Comparison of ENCODE assay signal across 8 mouse cellular contexts in genomic region chr5:24343977-24344436, GRCm38 (mm10). TPM values are rescaled to one million over a fixed set of nuclear protein-coding genes. Genes with fewer than 3 reads are reported as not detected.
DNase-seq lines count a peak whose midpoint lies in the region; ATAC-seq and TF ChIP-seq lines count a peak whose summit lies in the region.

No protein-coding gene starts in this region.

- H3K27me3 ChIP-seq in E14TG2a.4 (ENCODE audit: insufficient read depth, low read length), result peaks cover 5% of the 10 kb centered on the region
- H3K27me3 ChIP-seq in hindbrain, embryonic 14.5 days (ENCODE audit: control insufficient read depth, insufficient read depth, low read length), result no peaks in the 10 kb centered on the region
- peaks cover 29% of the 10 kb centered on the region for H3K27me3 ChIP-seq in midbrain, embryonic 12.5 days

- H3K4me1 ChIP-seq in E14TG2a.4 (replicated peaks; ENCODE audit: low read depth, low read length), result peaks cover 52% of the 10 kb centered on the region
- H3K4me1 ChIP-seq in hindbrain, embryonic 14.5 days (replicated peaks; ENCODE audit: control insufficient read depth, insufficient read depth, low read length), result peaks cover 45% of the 10 kb centered on the region
- H3K4me1 ChIP-seq in midbrain, embryonic 12.5 days, result peaks cover 60% of the 10 kb centered on the region

- H3K9me3 ChIP-seq in E14TG2a.4 (ENCODE audit: low read length), result no peaks in the 10 kb centered on the region
- H3K9me3 ChIP-seq in hindbrain, embryonic 14.5 days (ENCODE audit: control insufficient read depth, low read length), result no peaks in the 10 kb centered on the region
- no peaks in the 10 kb centered on the region for H3K9me3 ChIP-seq in midbrain, embryonic 12.5 days

- peak; percentile 78 for DNase-seq in MN1 (ENCODE audit: low spot score)
- DNase-seq in hindbrain, embryonic 14.5 days (ENCODE audit: low spot score), result peak; percentile 69
- DNase-seq in thymus, postnatal 4 days, result peak; percentile 71
- DNase-seq in spleen, adult 12 weeks (ENCODE audit: low spot score), result no peak
- no peak for DNase-seq in adrenal gland, adult 18-20 months (ENCODE audit: low spot score in 2 of 2)
- DNase-seq in gastrocnemius, postnatal 25 days, result no peak

- H3K9ac ChIP-seq in hindbrain, embryonic 14.5 days, result peak overlapping the region; percentile 56
- peak overlapping the region; percentile 54 for H3K9ac ChIP-seq in midbrain, embryonic 12.5 days (replicated peaks)

- peak overlapping the region; percentile 43; the same call in 1 of the 2 replicates for H3K4me3 ChIP-seq in E14TG2a.4 (replicated peaks; ENCODE audit: low read length)
- no peak overlapping the region for H3K4me3 ChIP-seq in hindbrain, embryonic 14.5 days (replicated peaks; ENCODE audit: low read length)
- H3K4me3 ChIP-seq in midbrain, embryonic 12.5 days, result no peak overlapping the region

- H3K4me2 ChIP-seq in hindbrain, embryonic 14.5 days (replicated peaks), result peak overlapping the region; percentile 41
- peak overlapping the region; percentile 39 for H3K4me2 ChIP-seq in midbrain, embryonic 12.5 days (replicated peaks)

- TF ChIP-seq CTCF in E14TG2a.4 (conservative IDR thresholded peaks at IDR 0.05; ENCODE audit: low read length), result no peak

- WGBS in hindbrain, embryonic 14.5 days, result 0% methylated on average over 2 of the region's 2 CpGs
- WGBS in midbrain, embryonic 12.5 days, result 5% methylated on average over 2 of the region's 2 CpGs

- H3K36me3 ChIP-seq in E14TG2a.4 (ENCODE audit: insufficient read depth, low read length), result peaks cover 4% of the 10 kb centered on the region; the same call in 1 of the 2 replicates
- H3K36me3 ChIP-seq in hindbrain, embryonic 14.5 days (replicated peaks; ENCODE audit: control insufficient read depth, insufficient read depth), result peaks cover 6% of the 10 kb centered on the region; the same call in 1 of the 2 replicates
- H3K36me3 ChIP-seq in midbrain, embryonic 12.5 days, result 0 out of 2 replicates have a peak, but pooled peaks cover 4% of the 10 kb centered on the region

- ATAC-seq in hindbrain, embryonic 14.5 days (ENCODE audit: low FRiP score), result peak; percentile 58
- ATAC-seq in midbrain, embryonic 12.5 days (ENCODE audit: low FRiP score, low read depth), result peak; percentile 68

- H3K27ac ChIP-seq in hindbrain, embryonic 14.5 days, result peak overlapping the region; percentile 98
- H3K27ac ChIP-seq in midbrain, embryonic 12.5 days (replicated peaks), result peak overlapping the region; percentile 95

RNA-seq across cellular contexts. Expression of gene Kcnh2, which starts 7.4 kb away (rescaled TPM):
- polyA plus RNA-seq in hindbrain, embryonic 14.5 days (2014; fragmentation: Nextera tagmentation; extraction: Ambion mirVana), result 13.9 and 15.1 TPM in 2 replicates
- 18.0 and 18.5 TPM in 2 replicates for polyA plus RNA-seq in midbrain, embryonic 12.5 days (2016; fragmentation: Nextera tagmentation; extraction: Ambion mirVana)
- 10 to 100 TPM; 13.1 to 15.5 TPM for total RNA-seq in adrenal gland, adult 18-20 months (2021)
- 1 to 10 TPM; 2.1 to 3.7 TPM for total RNA-seq in gastrocnemius, postnatal 25 days (2021)

RNA-seq across cellular contexts. Expression of gene Nos3, which starts 20.6 kb away (rescaled TPM):
- 8.6 and 10.6 TPM in 2 replicates for polyA plus RNA-seq in hindbrain, embryonic 14.5 days (2014; fragmentation: Nextera tagmentation; extraction: Ambion mirVana)
- polyA plus RNA-seq in midbrain, embryonic 12.5 days (2016; fragmentation: Nextera tagmentation; extraction: Ambion mirVana), result 7.1 and 9.2 TPM in 2 replicates
- total RNA-seq in adrenal gland, adult 18-20 months (2021), result 10 to 100 TPM in 1 of 2 experiments, 1 to 10 TPM in 1; 9.1 to 16.3 TPM
- 1 to 10 TPM; 5.6 to 7.7 TPM for total RNA-seq in gastrocnemius, postnatal 25 days (2021)

RNA-seq across cellular contexts. Expression of gene Atg9b, which starts 47.9 kb away (rescaled TPM):
- 1.6 and 2.4 TPM in 2 replicates for polyA plus RNA-seq in hindbrain, embryonic 14.5 days (2014; fragmentation: Nextera tagmentation; extraction: Ambion mirVana)
- 0.35 and 0.46 TPM in 2 replicates for polyA plus RNA-seq in midbrain, embryonic 12.5 days (2016; fragmentation: Nextera tagmentation; extraction: Ambion mirVana)
- 1 to 10 TPM; 1.3 to 2.6 TPM for total RNA-seq in adrenal gland, adult 18-20 months (2021)
- under 1 TPM; 0.10 to 0.19 TPM for total RNA-seq in gastrocnemius, postnatal 25 days (2021)

RNA-seq across cellular contexts. Expression of gene Abcb8, which starts 49.5 kb away (rescaled TPM):
- 42.0 and 45.6 TPM in 2 replicates for polyA plus RNA-seq in hindbrain, embryonic 14.5 days (2014; fragmentation: Nextera tagmentation; extraction: Ambion mirVana)
- 47.1 and 48.0 TPM in 2 replicates for polyA plus RNA-seq in midbrain, embryonic 12.5 days (2016; fragmentation: Nextera tagmentation; extraction: Ambion mirVana)
- 10 to 100 TPM; 76.4 to 88.2 TPM for total RNA-seq in adrenal gland, adult 18-20 months (2021)
- 10 to 100 TPM; 33.1 to 40.2 TPM for total RNA-seq in gastrocnemius, postnatal 25 days (2021)

Comparison
In these comparisons a context has a peak if more than half of its experiments do, and no peak if none do; other contexts are left out.
1. DNase-seq: peak in MN1 (single experiment), hindbrain, embryonic 14.5 days (single experiment) and thymus, postnatal 4 days (single experiment); none in spleen, adult 12 weeks (single experiment), adrenal gland, adult 18-20 months (0 of 2) and gastrocnemius, postnatal 25 days (single experiment).